Mouse (Mus musculus): ENCODE results near the gene Sqor. TPM values are rescaled to one million over a fixed set of nuclear protein-coding genes. Genes with fewer than 3 reads are reported as not detected.

Gene Sqor
- polyA plus RNA-seq, 1 experiment from 2014 or later: 6.7 TPM

DNA sequence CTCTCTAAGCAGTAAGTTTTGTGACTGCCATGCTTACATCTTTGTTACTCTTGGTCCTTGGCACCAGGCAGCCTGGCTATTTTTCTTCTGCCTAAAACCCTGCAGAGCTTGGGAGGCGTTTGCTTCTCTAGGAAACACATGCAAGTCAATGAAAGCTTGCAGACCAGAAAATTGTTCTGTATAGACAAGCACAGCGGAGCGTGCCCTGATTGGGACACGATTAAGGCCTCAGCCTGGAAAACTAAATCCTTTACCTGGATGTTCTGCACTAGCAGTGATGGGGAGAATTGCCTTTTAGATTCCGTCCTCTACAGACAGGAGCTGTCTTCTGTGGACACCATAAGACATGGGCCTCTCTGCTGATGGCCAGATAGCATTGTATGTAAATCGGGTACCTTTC, 39.4 kb downstream of the Sqor start:
- 83% methylated on average over 6 of the region's 6 CpGs for WGBS
- H3K4me2 ChIP-seq (ENCODE audit: low read depth, low read length): no peak overlapping the region

DNA sequence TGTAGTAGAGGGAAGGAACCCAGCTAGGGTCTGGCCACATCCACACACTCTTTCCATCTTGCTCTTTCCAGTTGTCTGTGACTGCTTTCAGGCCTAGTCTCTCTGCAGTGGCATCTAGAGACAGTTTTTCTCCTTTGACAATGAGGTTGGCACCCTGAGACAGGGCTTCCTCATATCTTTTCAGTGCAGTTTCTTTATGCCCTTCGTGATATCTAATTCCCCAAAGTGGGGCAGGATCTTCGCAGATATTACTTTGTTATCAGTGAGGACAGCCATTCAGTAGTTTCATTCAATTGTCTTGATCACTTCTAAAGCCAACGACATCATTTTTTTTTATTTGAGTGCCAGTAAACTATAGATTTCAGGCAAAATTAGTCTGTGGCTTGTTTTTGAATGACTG, 41.0 kb downstream of the Sqor start:
- Histone ChIP-seq H3K4me1 (ENCODE audit: control insufficient read depth, insufficient read depth, low read length) (no peaks in the 10 kb centered on the region), H3K9ac (ENCODE audit: low read length) (no peak overlapping the region), H3K9me3 (replicated peaks; ENCODE audit: control insufficient read depth, low read length) (no peaks in the 10 kb centered on the region), H3K27me3 (ENCODE audit: control insufficient read depth, insufficient read depth, low read length) (no peaks in the 10 kb centered on the region), H3K4me2 (ENCODE audit: low read depth, low read length) (no peak overlapping the region), H3K36me3 (ENCODE audit: control insufficient read depth, insufficient read depth) (no peaks in the 10 kb centered on the region), H3K4me3 (ENCODE audit: low read length) (no peak overlapping the region), H3K27ac (ENCODE audit: low read length) (no peak overlapping the region)
- WGBS: 79% methylated on average over 3 of the region's 3 CpGs
- ATAC-seq (replicated peaks; ENCODE audit: extremely low read depth, insufficient read depth, low FRiP score): no peak

More for the DNA sequence above, 39.4 kb downstream of the Sqor start:
- no peak overlapping the region for H3K9ac ChIP-seq (ENCODE audit: low read length)
- no peaks in the 10 kb centered on the region for H3K36me3 ChIP-seq (ENCODE audit: control insufficient read depth, insufficient read depth)
- H3K27me3 ChIP-seq (ENCODE audit: control insufficient read depth, insufficient read depth, low read length): no peaks in the 10 kb centered on the region
- H3K4me1 ChIP-seq (ENCODE audit: control insufficient read depth, insufficient read depth, low read length): no peaks in the 10 kb centered on the region
- H3K4me3 ChIP-seq (ENCODE audit: low read length): no peak overlapping the region
- no peak overlapping the region for H3K27ac ChIP-seq (ENCODE audit: low read length)
- no peaks in the 10 kb centered on the region for H3K9me3 ChIP-seq (replicated peaks; ENCODE audit: control insufficient read depth, low read length)
- ATAC-seq (replicated peaks; ENCODE audit: extremely low read depth, insufficient read depth, low FRiP score): no peak

DNA sequence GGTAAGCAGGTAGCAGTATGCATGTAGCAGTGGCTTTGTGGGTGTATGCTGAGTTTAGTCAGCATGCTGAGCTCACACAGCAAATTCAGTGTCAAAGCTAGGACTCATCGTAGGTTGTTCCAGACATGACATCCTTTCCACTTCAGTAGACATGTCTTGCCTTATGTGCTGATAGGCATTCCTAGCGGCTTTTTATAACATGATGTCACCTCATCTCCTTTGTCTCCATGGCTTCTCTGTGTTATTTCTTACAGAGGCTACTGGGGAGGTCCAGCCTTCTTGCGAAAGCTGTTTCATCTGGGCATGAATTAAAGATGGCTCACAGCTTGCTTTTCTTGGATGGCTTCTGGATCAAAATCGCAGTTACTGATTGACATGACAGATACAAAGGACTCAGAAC, 44.0 kb downstream of the Sqor start:
- Histone ChIP-seq H3K4me3 (ENCODE audit: low read length) (no peak overlapping the region), H3K36me3 (ENCODE audit: control insufficient read depth, insufficient read depth) (no peaks in the 10 kb centered on the region), H3K9me3 (replicated peaks; ENCODE audit: control insufficient read depth, low read length) (no peaks in the 10 kb centered on the region), H3K27me3 (ENCODE audit: control insufficient read depth, insufficient read depth, low read length) (no peaks in the 10 kb centered on the region), H3K4me1 (ENCODE audit: control insufficient read depth, insufficient read depth, low read length) (no peaks in the 10 kb centered on the region), H3K27ac (ENCODE audit: low read length) (no peak overlapping the region), H3K4me2 (ENCODE audit: low read depth, low read length) (no peak overlapping the region), H3K9ac (ENCODE audit: low read length) (no peak overlapping the region)
- ATAC-seq (replicated peaks; ENCODE audit: extremely low read depth, insufficient read depth, low FRiP score): no peak
- WGBS: 64% methylated on average over 4 of the region's 4 CpGs

DNA sequence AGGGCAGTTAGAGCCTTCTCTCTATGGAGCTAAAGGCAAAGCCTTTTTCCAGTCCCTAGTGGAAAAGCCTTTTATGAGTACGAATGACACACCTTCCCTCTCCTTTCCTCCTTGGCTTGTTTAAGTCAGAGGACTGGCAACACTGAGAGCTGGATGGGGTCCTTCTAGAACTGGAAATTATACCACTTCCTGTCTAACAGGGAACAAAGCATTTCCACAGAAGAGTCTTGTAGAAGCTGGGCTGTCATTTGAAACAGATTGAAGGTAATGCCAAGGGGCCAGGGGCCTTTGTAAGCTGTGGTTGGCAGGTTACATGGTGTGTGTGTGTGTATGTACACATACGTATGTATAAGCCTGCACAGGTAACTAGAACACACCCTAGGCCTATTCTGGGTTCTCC, 51.9 kb downstream of the Sqor start:
- Histone ChIP-seq H3K4me2 (ENCODE audit: low read depth, low read length) (no peak overlapping the region), H3K4me1 (ENCODE audit: control insufficient read depth, insufficient read depth, low read length) (no peaks in the 10 kb centered on the region), H3K36me3 (ENCODE audit: control insufficient read depth, insufficient read depth) (no peaks in the 10 kb centered on the region), H3K9ac (ENCODE audit: low read length) (no peak overlapping the region), H3K27ac (ENCODE audit: low read length) (no peak overlapping the region), H3K27me3 (ENCODE audit: control insufficient read depth, insufficient read depth, low read length) (no peaks in the 10 kb centered on the region), H3K9me3 (replicated peaks; ENCODE audit: control insufficient read depth, low read length) (no peaks in the 10 kb centered on the region), H3K4me3 (ENCODE audit: low read length) (no peak overlapping the region)
- ATAC-seq (replicated peaks; ENCODE audit: extremely low read depth, insufficient read depth, low FRiP score): no peak
- WGBS: 82% methylated on average over 2 of the region's 2 CpGs

DNA sequence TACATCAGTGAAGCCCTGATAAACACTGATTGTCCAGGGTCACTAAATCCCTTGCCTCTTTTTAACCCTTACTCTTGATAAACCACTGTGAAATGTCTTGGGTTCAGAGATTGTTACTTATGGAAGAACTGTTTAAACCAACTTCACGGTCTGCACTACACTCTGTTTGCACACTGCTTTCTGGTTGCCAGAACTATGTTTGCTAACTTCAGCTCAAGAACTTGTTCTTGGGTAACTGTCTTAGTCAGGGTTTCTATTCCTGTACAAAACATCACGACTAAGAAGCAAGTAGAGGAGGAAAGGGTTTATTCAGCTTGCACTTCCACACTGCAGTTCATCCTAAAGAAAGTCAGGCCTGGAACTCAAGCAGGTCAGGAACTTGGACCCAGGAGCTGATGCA, 56.2 kb downstream of the Sqor start:
- H3K4me3 ChIP-seq (ENCODE audit: low read length): no peak overlapping the region
- 49% methylated on average over 2 of the region's 2 CpGs for WGBS
- H3K27me3 ChIP-seq (ENCODE audit: control insufficient read depth, insufficient read depth, low read length): no peaks in the 10 kb centered on the region
- no peaks in the 10 kb centered on the region for H3K4me1 ChIP-seq (ENCODE audit: control insufficient read depth, insufficient read depth, low read length)
- H3K4me2 ChIP-seq (ENCODE audit: low read depth, low read length): no peak overlapping the region
- no peaks in the 10 kb centered on the region for H3K9me3 ChIP-seq (replicated peaks; ENCODE audit: control insufficient read depth, low read length)
- H3K9ac ChIP-seq (ENCODE audit: low read length): no peak overlapping the region
- ATAC-seq (replicated peaks; ENCODE audit: extremely low read depth, insufficient read depth, low FRiP score): no peak
- H3K27ac ChIP-seq (ENCODE audit: low read length): no peak overlapping the region
- H3K36me3 ChIP-seq (ENCODE audit: control insufficient read depth, insufficient read depth): no peaks in the 10 kb centered on the region

DNA sequence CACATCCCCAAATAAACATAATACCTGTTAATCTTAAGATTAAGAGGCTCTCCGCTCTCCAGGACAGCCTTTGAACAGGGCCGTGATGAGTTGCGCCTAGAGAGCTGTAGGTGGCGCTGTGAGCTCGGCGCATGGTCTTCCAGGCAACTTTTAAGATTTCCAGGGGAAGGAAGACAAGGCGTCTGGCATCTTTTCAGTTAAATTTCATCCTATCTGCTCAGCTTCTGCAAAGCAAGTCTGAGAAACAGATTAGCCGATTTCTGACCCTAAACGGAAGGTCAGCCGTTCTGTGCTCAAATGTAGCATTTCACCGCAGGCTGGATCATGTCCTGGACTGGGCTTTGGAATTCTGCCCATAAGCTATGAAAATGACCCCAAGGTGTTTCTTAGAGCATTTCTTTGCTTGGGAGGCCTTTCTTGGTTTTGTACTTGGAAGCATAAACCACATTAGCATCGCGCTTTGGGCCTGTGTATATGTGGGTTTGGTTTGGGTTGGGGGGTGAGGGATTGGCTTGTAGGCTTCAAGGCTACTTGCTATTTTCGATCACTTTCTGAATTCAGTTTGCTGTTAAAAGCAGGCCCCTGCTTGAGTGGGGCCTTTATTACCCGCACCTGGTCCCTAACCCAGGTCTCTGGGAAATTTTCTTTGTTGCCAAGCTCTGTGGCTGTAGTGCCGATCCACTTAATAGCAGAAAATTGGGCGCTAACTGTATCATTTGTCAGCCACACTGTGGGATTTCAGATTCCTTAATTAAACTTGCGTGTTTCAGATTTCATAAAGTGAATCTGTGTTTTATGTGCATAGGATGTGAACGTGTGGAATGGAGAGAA, 60.6 kb downstream of the Sqor start:
- no peaks in the 10 kb centered on the region for H3K27me3 ChIP-seq (ENCODE audit: control insufficient read depth, insufficient read depth, low read length)
- no peak overlapping the region for H3K4me3 ChIP-seq (ENCODE audit: low read length)
- H3K9me3 ChIP-seq (replicated peaks; ENCODE audit: control insufficient read depth, low read length): no peaks in the 10 kb centered on the region
- H3K4me2 ChIP-seq (ENCODE audit: low read depth, low read length): peak overlapping the region; percentile 52
- ATAC-seq (replicated peaks; ENCODE audit: extremely low read depth, insufficient read depth, low FRiP score): no peak; the same call in 1 of the 2 replicates
- no peak overlapping the region for H3K27ac ChIP-seq (ENCODE audit: low read length)
- no peaks in the 10 kb centered on the region for H3K4me1 ChIP-seq (ENCODE audit: control insufficient read depth, insufficient read depth, low read length)
- H3K36me3 ChIP-seq (ENCODE audit: control insufficient read depth, insufficient read depth): no peaks in the 10 kb centered on the region
- no peak overlapping the region for H3K9ac ChIP-seq (ENCODE audit: low read length)
- 34% methylated on average over 19 of the region's 19 CpGs for WGBS

DNA sequence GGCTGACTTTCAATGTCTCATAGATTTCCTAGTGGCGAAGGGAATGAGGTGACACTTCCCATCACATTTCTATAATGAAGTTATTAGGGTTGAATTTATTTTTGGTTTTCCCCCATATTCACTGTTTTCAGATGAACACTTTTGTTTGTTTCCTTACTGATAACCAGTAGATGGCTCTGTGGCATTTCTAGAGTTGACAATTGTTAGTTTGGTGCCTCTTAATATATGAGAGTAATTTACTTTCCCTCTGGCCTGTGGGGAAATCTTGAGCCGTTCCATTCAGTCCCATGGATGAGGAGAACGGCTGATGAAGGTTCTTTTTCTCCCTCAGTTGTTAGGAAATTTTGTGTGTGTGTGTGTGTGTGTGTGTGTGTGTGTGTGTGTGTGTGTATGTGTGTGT, 61.3 kb downstream of the Sqor start:
- 63% methylated on average over 3 of the region's 3 CpGs for WGBS
- ATAC-seq (replicated peaks; ENCODE audit: extremely low read depth, insufficient read depth, low FRiP score): no peak
- Histone ChIP-seq H3K27me3 (ENCODE audit: control insufficient read depth, insufficient read depth, low read length) (no peaks in the 10 kb centered on the region), H3K4me1 (ENCODE audit: control insufficient read depth, insufficient read depth, low read length) (no peaks in the 10 kb centered on the region), H3K36me3 (ENCODE audit: control insufficient read depth, insufficient read depth) (no peaks in the 10 kb centered on the region), H3K4me3 (ENCODE audit: low read length) (no peak overlapping the region), H3K9ac (ENCODE audit: low read length) (no peak overlapping the region), H3K4me2 (ENCODE audit: low read depth, low read length) (no peak overlapping the region), H3K9me3 (replicated peaks; ENCODE audit: control insufficient read depth, low read length) (no peaks in the 10 kb centered on the region), H3K27ac (ENCODE audit: low read length) (no peak overlapping the region)

DNA sequence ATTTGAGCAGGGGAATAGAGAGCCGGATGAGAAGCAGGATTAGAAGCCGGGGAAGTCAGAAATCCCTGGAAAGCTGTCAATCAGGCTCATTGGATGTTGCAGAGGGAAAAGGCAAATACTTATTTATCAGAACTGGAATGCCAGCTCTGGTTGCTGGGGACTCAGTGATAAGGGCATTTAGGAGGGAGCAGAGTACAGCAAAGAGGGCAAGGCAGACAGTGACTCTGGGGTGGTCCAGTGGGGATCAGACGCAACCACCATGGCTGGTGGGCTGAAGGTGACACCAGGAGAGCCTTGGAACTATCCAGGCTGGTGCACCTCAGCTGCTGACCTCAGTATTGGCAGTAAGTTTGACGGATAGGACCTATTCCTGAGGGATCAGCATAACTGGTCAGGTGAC, 89.6 kb downstream of the Sqor start:
- H3K27ac ChIP-seq (ENCODE audit: low read length): peak overlapping the region; percentile 82
- H3K4me1 ChIP-seq (ENCODE audit: control insufficient read depth, insufficient read depth, low read length): peaks cover 12% of the 10 kb centered on the region
- no peaks in the 10 kb centered on the region for H3K9me3 ChIP-seq (replicated peaks; ENCODE audit: control insufficient read depth, low read length)
- no peak overlapping the region for H3K4me2 ChIP-seq (ENCODE audit: low read depth, low read length)
- ATAC-seq (replicated peaks; ENCODE audit: extremely low read depth, insufficient read depth, low FRiP score): no peak; the same call in 1 of the 2 replicates
- 0 out of 2 replicates have a peak overlapping the region, but pooled peaks have one; percentile 21 for H3K9ac ChIP-seq (ENCODE audit: low read length)
- H3K4me3 ChIP-seq (ENCODE audit: low read length): no peak overlapping the region
- H3K27me3 ChIP-seq (ENCODE audit: control insufficient read depth, insufficient read depth, low read length): no peaks in the 10 kb centered on the region
- no peaks in the 10 kb centered on the region for H3K36me3 ChIP-seq (ENCODE audit: control insufficient read depth, insufficient read depth)
- WGBS: 48% methylated on average over 4 of the region's 4 CpGs

DNA sequence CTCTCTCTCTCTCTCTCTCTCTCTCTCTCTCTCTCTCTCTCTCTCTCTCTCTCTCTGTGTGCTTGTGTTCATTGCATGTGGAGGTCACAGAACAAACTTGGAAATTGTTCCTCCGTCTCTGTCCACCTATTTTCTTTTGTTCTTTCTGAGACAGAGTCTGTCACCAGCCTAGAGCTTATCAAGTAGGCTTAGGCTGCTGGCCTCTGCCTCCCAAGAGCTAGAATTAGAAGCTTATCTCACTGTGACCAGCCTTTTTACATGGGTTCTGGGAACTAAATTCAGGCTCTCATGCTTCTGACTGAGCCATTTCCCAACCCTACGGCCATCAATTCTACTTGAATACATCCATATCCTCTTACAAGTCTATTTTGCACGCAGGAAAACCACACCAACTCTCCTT, 90.3 kb downstream of the Sqor start:
- no peaks in the 10 kb centered on the region for H3K27me3 ChIP-seq (ENCODE audit: control insufficient read depth, insufficient read depth, low read length)
- H3K27ac ChIP-seq (ENCODE audit: low read length): peak overlapping the region; percentile 82
- peak; percentile 80 for ATAC-seq (replicated peaks; ENCODE audit: extremely low read depth, insufficient read depth, low FRiP score)
- H3K36me3 ChIP-seq (ENCODE audit: control insufficient read depth, insufficient read depth): no peaks in the 10 kb centered on the region
- no peaks in the 10 kb centered on the region for H3K9me3 ChIP-seq (replicated peaks; ENCODE audit: control insufficient read depth, low read length)
- peaks cover 12% of the 10 kb centered on the region for H3K4me1 ChIP-seq (ENCODE audit: control insufficient read depth, insufficient read depth, low read length)
- WGBS: 30% methylated on average over 3 of the region's 3 CpGs
- H3K9ac ChIP-seq (ENCODE audit: low read length): no peak overlapping the region
- no peak overlapping the region for H3K4me3 ChIP-seq (ENCODE audit: low read length)
- no peak overlapping the region for H3K4me2 ChIP-seq (ENCODE audit: low read depth, low read length)
